Mouse (Mus musculus): ENCODE measurements at regions not wholly inside any gene's neighbourhood (a gene's known extent, or its start where the extent isn't known, plus 50 kb on each side); places are given as distances from the start of the nearest gene placed in this dataset.
A peak's percentile ranks its signal among the peaks of the same experiment; 100 is the strongest.

DNA sequence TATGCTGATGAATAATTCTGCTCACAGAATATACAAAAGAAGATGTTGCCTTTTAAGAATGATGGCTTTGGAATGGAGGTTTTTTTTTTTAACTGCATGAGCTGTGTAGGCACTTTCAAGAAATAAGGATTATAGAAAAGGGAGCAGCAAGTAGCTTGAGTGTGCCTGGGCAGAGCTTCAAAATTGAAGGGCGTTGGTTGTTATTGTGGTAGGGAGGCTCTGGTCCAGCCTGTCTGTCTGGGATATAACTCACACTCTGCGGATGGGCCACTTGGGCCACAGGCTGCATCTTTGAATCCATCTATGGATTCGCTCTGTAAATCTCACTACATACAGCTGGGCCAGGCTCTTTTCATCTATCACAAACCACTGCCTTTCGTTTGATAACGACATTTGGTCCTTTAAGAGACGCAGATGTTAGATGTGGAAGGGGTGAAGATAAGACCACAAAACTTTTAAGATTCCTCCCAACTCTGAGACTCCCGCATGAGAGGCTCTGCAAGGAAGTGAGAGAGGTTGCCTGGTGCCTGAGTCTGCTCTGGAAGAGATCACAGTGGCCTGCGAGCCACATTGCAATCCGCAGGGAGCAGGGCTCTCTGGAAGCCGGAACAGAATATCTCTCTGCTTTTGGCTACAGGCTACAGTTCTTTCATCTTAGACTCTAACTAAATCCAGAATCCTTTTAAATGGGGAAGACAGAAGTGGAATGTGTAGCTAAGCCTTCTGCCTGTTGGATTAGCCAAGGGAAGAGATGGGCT lies 286.6 kb upstream of the Npvf start:
- Histone ChIP-seq H3K27ac (replicated peaks; ENCODE audit: low read depth, low read length) (peak overlapping the region; percentile 78), H3K4me1 (ENCODE audit: control insufficient read depth, insufficient read depth, low read length) (no peaks in the 10 kb centered on the region; the same call in 1 of the 2 replicates), H3K9ac (ENCODE audit: low read depth, low read length) (no peak overlapping the region), H3K4me2 (ENCODE audit: low read depth, low read length) (no peak overlapping the region), H3K9me3 (ENCODE audit: control insufficient read depth, low read length) (no peaks in the 10 kb centered on the region), H3K4me3 (ENCODE audit: low read depth, low read length) (no peak overlapping the region), H3K36me3 (ENCODE audit: control insufficient read depth, insufficient read depth, low read length) (no peaks in the 10 kb centered on the region), H3K27me3 (replicated peaks; ENCODE audit: control insufficient read depth, insufficient read depth, low read length) (no peaks in the 10 kb centered on the region)
- 52% methylated on average over 10 of the region's 10 CpGs for WGBS
- DNase-seq (ENCODE audit: low spot score) (peak; percentile 69), ATAC-seq (ENCODE audit: low read depth) (peak; percentile 35; the same call in 1 of the 2 replicates)

DNA sequence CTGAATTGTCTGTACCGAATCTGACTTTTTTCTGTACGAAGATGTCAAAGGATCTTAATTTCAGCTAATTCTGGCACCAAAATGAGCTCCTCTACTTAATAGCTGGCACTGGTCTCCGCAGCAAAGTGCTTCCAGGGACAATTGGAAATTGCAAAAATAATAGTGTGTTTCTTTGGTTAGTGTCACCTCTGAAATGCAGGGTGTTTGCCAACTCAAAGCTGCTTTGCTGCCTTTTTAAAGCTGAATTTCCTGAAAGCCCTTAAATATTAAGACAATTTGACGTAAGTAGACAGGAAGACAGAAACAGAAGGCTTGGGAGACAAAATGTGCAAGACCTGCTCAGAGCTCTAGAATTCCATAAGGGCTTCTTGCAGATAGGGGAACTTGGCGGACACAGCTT lies 288.5 kb upstream of the Npvf start:
- H3K4me1 ChIP-seq (ENCODE audit: control insufficient read depth, insufficient read depth, low read length) = no peaks in the 10 kb centered on the region; the same call in 1 of the 2 replicates
- no peak for ATAC-seq (ENCODE audit: low read depth)
- H3K4me3 ChIP-seq (ENCODE audit: low read depth, low read length) = no peak overlapping the region
- H3K27ac ChIP-seq (replicated peaks; ENCODE audit: low read depth, low read length) = peak overlapping the region; percentile 78
- WGBS = 55% methylated on average over 5 of the region's 5 CpGs
- H3K9ac ChIP-seq (ENCODE audit: low read depth, low read length) = no peak overlapping the region
- peak; percentile 55 for DNase-seq (ENCODE audit: low spot score)
- H3K27me3 ChIP-seq (replicated peaks; ENCODE audit: control insufficient read depth, insufficient read depth, low read length) = no peaks in the 10 kb centered on the region
- no peaks in the 10 kb centered on the region for H3K9me3 ChIP-seq (ENCODE audit: control insufficient read depth, low read length)
- H3K4me2 ChIP-seq (ENCODE audit: low read depth, low read length) = no peak overlapping the region
- no peaks in the 10 kb centered on the region for H3K36me3 ChIP-seq (ENCODE audit: control insufficient read depth, insufficient read depth, low read length)

DNA sequence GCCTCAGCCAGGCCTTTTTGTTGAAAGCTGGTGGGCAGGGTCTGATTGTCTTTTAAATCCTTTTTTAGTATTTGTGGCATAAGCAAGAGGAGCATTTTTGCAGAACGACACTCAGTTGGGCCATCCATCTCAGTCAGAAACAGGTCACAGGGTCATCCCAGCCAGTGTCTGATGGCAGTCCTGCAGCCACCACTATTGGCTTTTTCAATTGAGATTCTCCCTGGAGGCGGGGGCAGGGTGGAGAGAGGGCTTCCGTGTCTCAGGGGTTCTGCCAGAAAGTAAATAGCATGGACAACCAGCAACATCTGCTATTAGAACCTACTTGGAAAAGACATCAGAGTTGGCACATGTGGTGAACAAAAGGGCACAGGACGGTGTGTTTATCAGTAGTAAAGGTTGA lies 293.8 kb upstream of the Npvf start:
- Histone ChIP-seq H3K9ac (ENCODE audit: low read depth, low read length) (no peak overlapping the region), H3K27me3 (replicated peaks; ENCODE audit: control insufficient read depth, insufficient read depth, low read length) (no peaks in the 10 kb centered on the region)
- 72% methylated on average over 4 of the region's 4 CpGs for WGBS

DNA sequence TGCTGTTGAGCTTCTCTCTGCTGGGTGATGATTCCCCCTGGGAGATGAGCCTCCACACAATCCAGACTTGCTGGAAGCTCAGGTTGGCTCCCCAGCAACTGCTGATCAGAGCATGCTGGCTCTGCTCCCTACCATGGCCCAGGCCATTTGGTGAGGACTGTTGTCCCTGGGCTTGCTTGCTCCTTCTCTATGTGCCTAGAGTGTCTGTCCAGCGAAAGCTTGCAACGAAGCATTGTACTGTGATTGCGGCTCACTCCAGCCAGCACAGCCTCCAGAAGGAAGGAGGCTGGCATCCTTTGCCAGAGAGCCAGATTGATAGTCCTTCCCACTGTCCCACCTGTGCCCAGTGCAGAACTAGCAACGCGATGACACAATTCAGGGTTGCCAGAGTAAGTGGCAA lies 295.1 kb upstream of the Npvf start:
- ATAC-seq (ENCODE audit: low read depth) (no peak), DNase-seq (ENCODE audit: low spot score) (no peak)
- no peaks in the 10 kb centered on the region for H3K27me3 ChIP-seq (replicated peaks; ENCODE audit: control insufficient read depth, insufficient read depth, low read length)
- no peaks in the 10 kb centered on the region for H3K36me3 ChIP-seq (ENCODE audit: control insufficient read depth, insufficient read depth, low read length)
- H3K9ac ChIP-seq (ENCODE audit: low read depth, low read length) = no peak overlapping the region
- peaks cover 9% of the 10 kb centered on the region; the same call in 1 of the 2 replicates for H3K4me1 ChIP-seq (ENCODE audit: control insufficient read depth, insufficient read depth, low read length)
- 96% methylated on average over 5 of the region's 5 CpGs for WGBS
- H3K9me3 ChIP-seq (ENCODE audit: control insufficient read depth, low read length) = no peaks in the 10 kb centered on the region
- H3K4me2 ChIP-seq (ENCODE audit: low read depth, low read length) = no peak overlapping the region
- no peak overlapping the region for H3K4me3 ChIP-seq (ENCODE audit: low read depth, low read length)
- peak overlapping the region; percentile 65; the same call in 1 of the 2 replicates for H3K27ac ChIP-seq (replicated peaks; ENCODE audit: low read depth, low read length)

More for the DNA sequence above, 293.8 kb upstream of the Npvf start:
- peaks cover 9% of the 10 kb centered on the region; the same call in 1 of the 2 replicates for H3K4me1 ChIP-seq (ENCODE audit: control insufficient read depth, insufficient read depth, low read length)
- H3K36me3 ChIP-seq (ENCODE audit: control insufficient read depth, insufficient read depth, low read length) = no peaks in the 10 kb centered on the region
- H3K4me2 ChIP-seq (ENCODE audit: low read depth, low read length) = no peak overlapping the region
- no peak overlapping the region for H3K4me3 ChIP-seq (ENCODE audit: low read depth, low read length)
- ATAC-seq (ENCODE audit: low read depth) (no peak), DNase-seq (ENCODE audit: low spot score) (no peak)
- H3K27ac ChIP-seq (replicated peaks; ENCODE audit: low read depth, low read length) = no peak overlapping the region
- H3K9me3 ChIP-seq (ENCODE audit: control insufficient read depth, low read length) = no peaks in the 10 kb centered on the region

DNA sequence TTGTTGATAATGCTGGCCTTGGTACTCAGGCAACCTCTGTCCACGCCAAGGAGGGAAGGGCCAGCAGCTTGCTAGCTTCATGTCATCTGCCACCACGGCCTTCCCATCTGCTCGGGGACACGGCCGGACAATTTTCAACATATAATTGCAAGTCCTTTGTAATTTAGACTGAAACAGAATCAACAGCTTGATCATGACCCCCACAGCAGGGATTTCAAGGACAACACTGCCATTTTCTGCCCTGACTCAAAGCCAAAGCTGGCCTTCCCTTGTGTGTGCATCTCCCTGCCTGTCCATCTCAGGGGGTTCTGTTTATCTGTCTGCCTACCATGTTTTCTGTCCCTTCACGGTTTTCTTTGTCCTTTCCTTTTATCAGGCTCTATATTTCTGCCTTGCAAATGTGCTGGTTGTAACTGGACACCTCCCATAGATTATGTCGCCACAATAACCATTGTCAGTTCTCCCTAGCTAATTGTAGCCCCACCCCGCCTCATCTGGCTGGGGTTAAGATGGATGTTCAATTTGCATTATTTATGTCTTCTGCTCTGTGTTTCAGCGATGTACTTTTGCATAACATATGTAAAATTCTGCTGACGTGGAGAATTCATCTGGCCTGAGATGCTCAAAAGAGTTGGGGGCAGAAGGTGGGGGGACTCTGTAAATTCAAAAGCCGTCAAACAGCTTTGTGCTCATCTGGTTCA lies 295.8 kb upstream of the Npvf start:
- WGBS = 52% methylated on average over 11 of the region's 11 CpGs
- H3K36me3 ChIP-seq (ENCODE audit: control insufficient read depth, insufficient read depth, low read length) = no peaks in the 10 kb centered on the region
- peaks cover 9% of the 10 kb centered on the region; the same call in 1 of the 2 replicates for H3K4me1 ChIP-seq (ENCODE audit: control insufficient read depth, insufficient read depth, low read length)

DNA sequence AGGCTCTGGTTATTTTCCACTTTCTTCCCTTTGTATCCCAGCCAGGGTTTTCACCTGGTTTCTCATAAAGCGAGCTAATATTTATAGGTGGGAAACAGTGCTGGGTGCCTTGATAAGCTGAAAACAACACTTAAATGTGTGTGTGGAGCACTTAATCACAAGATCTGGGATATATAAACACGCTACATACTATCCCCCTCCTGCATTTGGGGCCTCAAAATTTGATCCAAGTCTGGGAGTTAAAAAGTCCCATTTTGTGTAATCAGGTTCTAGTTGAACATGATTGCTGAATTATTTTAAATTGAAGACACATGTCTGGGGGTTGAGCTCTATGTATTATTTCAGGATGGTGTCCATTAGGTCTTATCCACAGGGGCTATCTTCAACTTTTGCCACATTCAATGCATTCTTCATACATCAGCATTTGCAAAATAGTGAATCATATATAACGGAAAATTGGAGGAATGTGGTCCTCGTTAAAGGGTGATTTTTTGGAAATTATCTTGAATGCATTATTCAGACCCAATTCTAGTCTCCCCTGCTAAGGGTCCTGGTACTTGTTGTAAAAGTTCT lies 303.2 kb upstream of the Npvf start:
- ATAC-seq (ENCODE audit: low read depth) = peak; percentile 84
- peak overlapping the region; percentile 82 for H3K27ac ChIP-seq (replicated peaks; ENCODE audit: low read depth, low read length)
- WGBS = 57% methylated on average over 4 of the region's 4 CpGs

More for the DNA sequence above, 295.8 kb upstream of the Npvf start:
- ATAC-seq (ENCODE audit: low read depth) (no peak), DNase-seq (ENCODE audit: low spot score) (peak; percentile 70)
- H3K27me3 ChIP-seq (replicated peaks; ENCODE audit: control insufficient read depth, insufficient read depth, low read length) = no peaks in the 10 kb centered on the region
- H3K9ac ChIP-seq (ENCODE audit: low read depth, low read length) = no peak overlapping the region
- no peaks in the 10 kb centered on the region for H3K9me3 ChIP-seq (ENCODE audit: control insufficient read depth, low read length)
- peak overlapping the region; percentile 65 for H3K27ac ChIP-seq (replicated peaks; ENCODE audit: low read depth, low read length)
- H3K4me2 ChIP-seq (ENCODE audit: low read depth, low read length) = no peak overlapping the region
- H3K4me3 ChIP-seq (ENCODE audit: low read depth, low read length) = no peak overlapping the region

DNA sequence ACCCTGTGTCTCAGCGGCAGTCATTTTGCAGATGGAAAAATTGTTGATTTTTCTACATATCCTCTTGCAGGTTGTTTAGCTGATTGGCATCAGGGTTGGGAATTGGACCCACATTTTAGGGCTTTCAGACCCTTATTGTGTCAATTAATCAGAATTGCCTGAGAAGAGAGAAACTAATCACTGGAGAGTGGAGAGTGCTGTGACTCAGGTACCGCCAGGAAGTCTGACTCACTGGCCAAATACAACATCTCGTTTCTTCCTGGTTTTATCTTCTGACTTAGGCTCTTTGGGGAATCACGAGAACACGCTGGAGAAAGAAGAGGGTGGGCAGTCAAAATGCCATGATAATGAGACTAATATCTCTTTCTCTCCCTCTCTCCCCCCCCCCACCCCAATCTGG lies 306.1 kb upstream of the Npvf start:
- Histone ChIP-seq H3K9ac (ENCODE audit: low read depth, low read length) (no peak overlapping the region), H3K9me3 (ENCODE audit: control insufficient read depth, low read length) (no peaks in the 10 kb centered on the region), H3K4me1 (ENCODE audit: control insufficient read depth, insufficient read depth, low read length) (peaks cover 2% of the 10 kb centered on the region; the same call in 1 of the 2 replicates), H3K4me3 (ENCODE audit: low read depth, low read length) (no peak overlapping the region), H3K36me3 (ENCODE audit: control insufficient read depth, insufficient read depth, low read length) (no peaks in the 10 kb centered on the region), H3K4me2 (ENCODE audit: low read depth, low read length) (no peak overlapping the region), H3K27ac (replicated peaks; ENCODE audit: low read depth, low read length) (peak overlapping the region; percentile 53; the same call in 1 of the 2 replicates), H3K27me3 (replicated peaks; ENCODE audit: control insufficient read depth, insufficient read depth, low read length) (no peaks in the 10 kb centered on the region)
- 62% methylated on average over 5 of the region's 5 CpGs for WGBS
- DNase-seq (ENCODE audit: low spot score) = no peak
- no peak for ATAC-seq (ENCODE audit: low read depth)

More for the DNA sequence above, 303.2 kb upstream of the Npvf start:
- DNase-seq (ENCODE audit: low spot score) = peak; percentile 92
- H3K4me1 ChIP-seq (ENCODE audit: control insufficient read depth, insufficient read depth, low read length) = peaks cover 2% of the 10 kb centered on the region; the same call in 1 of the 2 replicates
- no peak overlapping the region for H3K9ac ChIP-seq (ENCODE audit: low read depth, low read length)
- no peaks in the 10 kb centered on the region for H3K27me3 ChIP-seq (replicated peaks; ENCODE audit: control insufficient read depth, insufficient read depth, low read length)
- H3K9me3 ChIP-seq (ENCODE audit: control insufficient read depth, low read length) = no peaks in the 10 kb centered on the region
- H3K4me3 ChIP-seq (ENCODE audit: low read depth, low read length) = no peak overlapping the region
- no peaks in the 10 kb centered on the region for H3K36me3 ChIP-seq (ENCODE audit: control insufficient read depth, insufficient read depth, low read length)
- no peak overlapping the region for H3K4me2 ChIP-seq (ENCODE audit: low read depth, low read length)

DNA sequence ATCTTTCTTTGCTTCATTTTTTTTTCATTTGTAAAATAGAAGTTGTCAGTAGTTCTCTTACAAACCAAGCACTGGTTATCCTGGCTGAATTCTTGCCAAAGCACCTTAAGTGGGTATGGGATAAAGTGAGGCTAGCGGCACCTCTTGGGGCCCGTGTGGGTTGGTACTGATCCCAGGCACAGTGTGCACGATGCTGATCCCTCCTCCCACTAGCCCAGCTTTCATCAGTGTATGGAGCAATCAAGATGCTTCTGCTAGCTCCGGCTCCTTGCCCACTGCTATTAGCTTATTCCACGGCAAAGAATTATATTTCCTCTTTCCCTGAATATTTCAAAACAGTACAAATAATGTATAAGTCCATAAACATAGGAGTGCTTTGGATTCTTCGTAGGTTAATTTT lies 307.4 kb upstream of the Npvf start:
- Histone ChIP-seq H3K4me2 (ENCODE audit: low read depth, low read length) (no peak overlapping the region), H3K9me3 (ENCODE audit: control insufficient read depth, low read length) (no peaks in the 10 kb centered on the region), H3K4me3 (ENCODE audit: low read depth, low read length) (no peak overlapping the region), H3K27ac (replicated peaks; ENCODE audit: low read depth, low read length) (peak overlapping the region; percentile 53), H3K27me3 (replicated peaks; ENCODE audit: control insufficient read depth, insufficient read depth, low read length) (no peaks in the 10 kb centered on the region), H3K4me1 (ENCODE audit: control insufficient read depth, insufficient read depth, low read length) (no peaks in the 10 kb centered on the region), H3K9ac (ENCODE audit: low read depth, low read length) (no peak overlapping the region), H3K36me3 (ENCODE audit: control insufficient read depth, insufficient read depth, low read length) (no peaks in the 10 kb centered on the region)
- WGBS = 58% methylated on average over 6 of the region's 6 CpGs
- DNase-seq (ENCODE audit: low spot score) (no peak), ATAC-seq (ENCODE audit: low read depth) (no peak)
